Mouse (Mus musculus) kidney, adult 2 months (tissue): ENCODE measurements around the gene Cenpu. TPM values are rescaled to one million over a fixed set of nuclear protein-coding genes. Genes with fewer than 3 reads are reported as not detected.
A peak's percentile ranks its signal among the peaks of the same experiment; 100 is the strongest.

Experiments used
- DNase-seq: peaks from one replicate; pipeline ENCODE4 v3.0.0; 2021
- H3K27ac ChIP-seq: fragments of 200-500 bp; 2 replicates; pipeline ENCODE4 v1.5.1; 2012; ENCODE audit warnings: low read depth, low read length, control low read depth, inconsistent platforms; ENCODE audit not compliant: insufficient read depth
- H3K27me3 ChIP-seq: fragments of 200-500 bp; replicated peaks from 2 replicates; pipeline ENCODE4 v1.6.1; 2012; ENCODE audit warnings: mild to moderate bottlenecking, moderate library complexity, low read length, inconsistent platforms; ENCODE audit not compliant: control insufficient read depth, insufficient read depth
- H3K36me3 ChIP-seq: fragments of 200-500 bp; 2 replicates; pipeline ENCODE4 v1.6.1; 2012; ENCODE audit warnings: mild to moderate bottlenecking, moderate library complexity, low read length, inconsistent platforms; ENCODE audit not compliant: control insufficient read depth, insufficient read depth
- H3K4me1 ChIP-seq: fragments of 200-500 bp; 2 replicates; pipeline ENCODE4 v1.6.1; 2011; ENCODE audit warnings: low read length; ENCODE audit not compliant: control insufficient read depth, insufficient read depth
- H3K4me3 ChIP-seq: fragments of 200-500 bp; 2 replicates; pipeline ENCODE4 v1.5.1; 2011; ENCODE audit warnings: mild to moderate bottlenecking, low read depth, low read length, control low read depth; ENCODE audit not compliant: insufficient read depth
- CTCF ChIP-seq: fragments of 200-500 bp; conservative IDR thresholded peaks from 2 replicates; pipeline ENCODE4 v1.5.1; 2011; ENCODE audit warnings: low read depth, mild to moderate bottlenecking, control low read depth, low read length, moderate library complexity, mixed read lengths; ENCODE audit not compliant: insufficient read depth, insufficient read length
- POLR2A ChIP-seq: fragments of 200-500 bp; IDR thresholded peaks from one replicate; pipeline ENCODE4 v1.6.1; 2011; ENCODE audit warnings: low read depth, low read length, control low read depth
- WGBS: fragments of 180-500 bp; shearing (Covaris S2); methylation state at CpG from one replicate; pipeline ENCODE4 v1.1.7; 2018; 5-methylcytosine and 5-hydroxymethylcytosine counted together
- polyA plus RNA-seq: library from polyadenylated mRNA; depleted of rRNA; stranded (reverse); fragments of >200 nt; gene quantifications from 2 replicates; pipeline ENCODE4 v1.2.3, GENCODE M21; 2012

Cenpu gene
- polyA plus RNA-seq, 1 experiment: 0.67 TPM

DNA sequence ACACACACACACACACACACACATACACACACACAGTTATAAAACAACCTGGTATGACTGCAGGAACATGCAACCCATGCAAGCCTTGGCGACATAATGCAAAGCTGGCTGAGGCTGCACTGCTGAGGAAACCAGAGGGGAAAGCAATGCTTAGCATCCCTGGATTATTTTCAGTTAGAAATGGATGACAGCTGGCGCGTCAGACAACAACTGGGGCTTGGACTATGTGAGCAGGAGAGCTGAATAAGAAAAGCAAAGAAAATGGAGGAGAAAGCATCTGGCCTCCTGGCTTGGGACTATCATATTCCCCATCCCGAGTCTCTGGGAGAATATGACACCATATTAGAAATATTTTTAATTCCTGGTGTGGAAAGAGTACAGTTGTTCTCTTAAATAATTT, 61.1 kb downstream of the Cenpu start:
- TF ChIP-seq POLR2A: no peak
- Histone ChIP-seq H3K36me3 (no peaks in the 10 kb centered on the region), H3K27me3 (no peaks in the 10 kb centered on the region), H3K4me3 (no peak overlapping the region), H3K4me1 (peaks cover 17% of the 10 kb centered on the region), H3K27ac (no peak overlapping the region)
- DNase-seq: peak; percentile 5
- WGBS: 46% methylated on average over 4 of the region's 4 CpGs

DNA sequence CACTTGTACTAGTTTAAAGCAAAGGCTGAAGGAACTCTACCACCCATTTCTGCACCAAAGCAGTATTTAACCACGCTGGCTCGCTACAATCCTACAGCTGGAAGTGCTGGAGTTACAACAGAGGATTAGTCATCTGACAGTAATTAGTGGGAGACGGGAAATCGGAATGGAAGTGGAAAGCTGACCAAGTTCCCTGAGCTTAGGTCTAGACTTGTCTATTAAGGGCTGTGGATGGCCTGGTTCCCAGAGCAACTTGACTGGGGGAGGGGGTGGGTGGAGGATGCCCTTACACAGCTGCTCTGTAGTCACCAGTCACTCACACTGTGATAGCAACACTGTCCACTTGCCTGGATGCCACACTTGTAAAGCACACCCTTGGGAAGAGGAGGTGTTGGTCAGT, 61.5 kb downstream of the Cenpu start:
- H3K4me3 ChIP-seq: no peak overlapping the region
- WGBS: 19% methylated on average over 4 of the region's 4 CpGs
- H3K27ac ChIP-seq: no peak overlapping the region
- H3K36me3 ChIP-seq: no peaks in the 10 kb centered on the region
- peak; percentile 55 for DNase-seq
- peaks cover 17% of the 10 kb centered on the region for H3K4me1 ChIP-seq
- no peaks in the 10 kb centered on the region for H3K27me3 ChIP-seq
- no peak for TF ChIP-seq POLR2A
- no peak for TF ChIP-seq CTCF

DNA sequence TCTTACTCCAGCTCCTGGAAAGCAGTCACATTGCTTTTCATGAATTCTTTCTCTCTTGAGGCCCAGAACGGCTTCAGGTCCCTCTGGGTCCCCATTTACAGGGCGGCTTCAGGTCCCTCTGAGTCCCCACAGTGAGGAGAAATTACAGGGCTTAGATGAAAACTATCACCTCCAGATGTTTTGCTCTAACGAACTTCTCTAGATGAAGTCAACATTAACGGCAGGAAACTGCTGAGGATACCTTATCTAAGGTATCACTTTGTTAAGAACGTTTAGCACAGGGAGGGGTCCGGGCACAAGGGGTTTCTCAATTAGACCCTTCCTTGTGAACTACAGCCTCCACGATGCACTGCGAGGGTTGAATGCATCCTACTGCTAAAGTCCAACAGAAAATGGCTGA, 64.1 kb downstream of the Cenpu start:
- Histone ChIP-seq H3K4me1 (peaks cover 22% of the 10 kb centered on the region), H3K27me3 (no peaks in the 10 kb centered on the region), H3K36me3 (no peaks in the 10 kb centered on the region), H3K4me3 (no peak overlapping the region), H3K27ac (no peak overlapping the region)
- TF ChIP-seq CTCF: no peak
- TF ChIP-seq POLR2A: no peak
- WGBS: 67% methylated on average over 8 of the region's 8 CpGs
- no peak for DNase-seq

DNA sequence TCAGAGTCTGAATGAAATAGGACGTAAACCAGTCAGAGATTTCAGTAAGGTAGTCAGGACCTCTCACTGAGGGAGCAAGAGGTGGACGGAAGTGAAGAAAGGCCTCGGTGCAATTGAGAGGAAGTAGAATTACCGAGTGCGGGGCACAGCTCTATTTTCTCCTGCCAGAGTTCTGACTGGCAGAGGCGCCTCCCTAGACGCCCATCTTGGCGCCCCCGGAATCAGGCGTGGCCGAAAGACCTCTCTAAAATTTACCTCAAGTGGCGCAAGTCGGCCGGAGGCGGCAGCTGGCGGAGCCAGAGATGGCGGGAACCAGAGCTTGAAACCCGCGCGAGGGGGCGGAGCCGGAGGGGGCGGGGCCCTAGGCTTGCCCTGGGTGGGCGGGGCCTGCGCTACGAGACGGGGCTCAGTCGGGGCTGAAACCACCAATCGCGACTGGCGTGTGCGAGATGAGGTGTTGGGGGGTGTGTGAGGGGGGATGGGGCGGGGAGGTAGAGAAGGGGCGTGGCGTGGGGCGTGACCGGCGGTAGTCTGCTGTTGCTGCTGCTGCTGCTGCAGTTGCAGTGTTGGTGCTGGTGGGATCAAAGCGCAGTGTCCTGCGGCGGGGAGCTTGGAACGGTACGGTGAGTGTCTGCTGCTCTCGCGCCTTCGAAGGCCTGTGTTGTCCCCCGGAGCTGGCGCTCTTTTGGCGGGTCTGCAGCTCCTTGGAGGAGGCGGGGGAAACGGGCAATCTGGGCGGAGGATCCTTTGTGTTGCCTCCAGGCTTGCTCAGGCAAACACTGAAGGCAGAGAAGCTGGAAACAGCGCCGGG, 65.3 kb downstream of the Cenpu start, which contains the start of the genes Primpol and Casp3:
Gene Primpol, minus strand, starts transcription at position 334 of the 811 bp plus-strand sequence.
Gene Casp3, plus strand, starts transcription at position 413 of the 811 bp plus-strand sequence.
- Histone ChIP-seq H3K36me3 (no peaks in the 10 kb centered on the region), H3K4me3 (peak within 1 kb of the TSS; percentile 68), H3K4me1 (peaks cover 22% of the 10 kb centered on the region), H3K27ac (peak within 1 kb of the TSS; percentile 11; the same call in 1 of the 2 replicates), H3K27me3 (no peaks in the 10 kb centered on the region)
- WGBS: under 1% methylated on average over 54 of the region's 54 CpGs
- TF ChIP-seq POLR2A (peak; percentile 98), CTCF (no peak)
- peak; percentile 98 for DNase-seq

DNA sequence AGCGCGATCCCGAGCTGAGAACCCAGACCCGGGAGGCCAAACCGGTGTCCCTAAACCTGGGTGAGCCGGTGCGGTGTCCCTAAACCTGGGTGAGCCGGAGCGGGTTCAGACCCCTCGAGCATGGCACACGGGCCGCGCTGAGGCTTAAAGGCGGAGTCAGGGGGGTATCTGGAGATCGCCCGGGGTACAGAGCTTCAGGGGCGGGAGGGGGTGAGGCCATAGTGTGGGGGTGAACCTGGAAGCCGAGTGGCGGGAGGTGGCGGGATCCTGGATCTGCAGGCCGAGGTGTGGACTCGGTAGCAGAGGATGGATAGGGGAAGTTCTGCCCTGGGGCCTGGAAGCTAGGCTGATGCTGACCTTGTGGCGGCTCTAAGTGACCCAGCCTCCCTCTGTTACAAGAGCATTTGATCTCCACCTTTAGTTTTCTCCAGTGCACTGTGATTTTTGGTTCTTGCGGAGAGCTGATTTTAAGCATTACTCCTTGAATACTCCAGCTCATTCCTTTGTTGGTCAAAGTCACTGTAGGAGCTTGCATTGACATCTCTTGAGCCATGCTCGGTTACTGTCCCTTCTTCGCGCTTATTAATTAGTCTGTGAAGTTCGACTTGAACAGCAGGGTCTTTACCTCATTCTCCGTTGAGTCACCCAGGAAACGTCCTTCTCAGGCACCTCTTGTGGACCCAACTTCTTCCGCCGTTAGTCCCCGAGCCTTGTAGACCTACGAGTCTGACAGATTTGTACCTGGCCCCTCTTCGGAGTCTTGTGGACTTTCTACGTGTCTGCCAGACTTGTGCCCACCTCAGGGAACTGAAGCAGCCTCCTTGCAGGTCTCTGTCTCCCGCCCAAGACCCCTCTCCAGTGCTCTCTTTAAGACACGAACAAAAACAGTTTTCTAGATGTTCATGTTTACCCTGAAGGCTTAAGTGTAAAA, 66.1 kb downstream of the Cenpu start:
- WGBS: 1% methylated on average over 38 of the region's 38 CpGs

DNA sequence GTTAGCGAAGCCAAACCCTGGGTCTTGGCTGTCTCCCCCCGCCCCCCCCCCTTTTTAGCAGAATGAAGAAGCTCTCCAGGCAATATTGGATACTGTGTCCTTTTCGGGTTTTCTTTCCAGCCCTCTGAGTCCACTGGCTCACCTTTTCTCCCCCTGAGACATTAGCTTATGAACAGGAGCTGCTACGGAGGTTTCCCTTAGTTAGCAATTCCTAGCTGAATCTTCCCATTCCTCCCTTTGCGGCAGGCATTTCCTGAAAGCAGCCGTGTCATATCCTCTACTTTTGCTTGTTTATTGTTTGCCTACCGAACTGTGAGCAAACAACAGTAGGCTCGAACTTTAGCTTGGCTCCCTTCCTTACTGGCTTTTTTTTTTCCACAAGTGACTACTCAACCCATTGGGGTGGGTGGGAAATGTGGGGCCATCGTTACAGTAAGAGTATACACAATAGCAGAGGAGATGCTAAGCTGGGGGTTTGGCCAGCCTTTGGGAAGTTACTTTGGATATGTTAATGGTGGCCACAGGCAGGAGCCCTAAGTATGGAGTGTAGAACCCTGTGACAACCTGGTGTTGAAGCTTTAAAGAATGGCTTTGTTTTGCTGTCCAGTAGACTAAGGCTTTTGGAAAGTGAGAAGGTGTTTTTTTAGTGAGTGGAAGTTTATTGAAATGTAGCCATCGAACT, 67.0 kb downstream of the Cenpu start:
- WGBS: 10% methylated on average over 10 of the region's 10 CpGs
- Histone ChIP-seq H3K36me3 (no peaks in the 10 kb centered on the region), H3K4me1 (peaks cover 14% of the 10 kb centered on the region), H3K27me3 (no peaks in the 10 kb centered on the region), H3K27ac (no peak overlapping the region), H3K4me3 (peak overlapping the region; percentile 68)
- TF ChIP-seq CTCF (no peak), POLR2A (no peak)
- DNase-seq: peak; percentile 33

More for the DNA sequence above, 66.1 kb downstream of the Cenpu start:
- DNase-seq: no peak
- Histone ChIP-seq H3K36me3 (no peaks in the 10 kb centered on the region), H3K4me3 (peak overlapping the region; percentile 68), H3K27ac (peak overlapping the region; percentile 4; the same call in 1 of the 2 replicates), H3K27me3 (no peaks in the 10 kb centered on the region), H3K4me1 (peaks cover 20% of the 10 kb centered on the region)
- no peak for TF ChIP-seq POLR2A
